15 mouse cellular contexts compared by ENCODE assay signal in the genomic region with DNA sequence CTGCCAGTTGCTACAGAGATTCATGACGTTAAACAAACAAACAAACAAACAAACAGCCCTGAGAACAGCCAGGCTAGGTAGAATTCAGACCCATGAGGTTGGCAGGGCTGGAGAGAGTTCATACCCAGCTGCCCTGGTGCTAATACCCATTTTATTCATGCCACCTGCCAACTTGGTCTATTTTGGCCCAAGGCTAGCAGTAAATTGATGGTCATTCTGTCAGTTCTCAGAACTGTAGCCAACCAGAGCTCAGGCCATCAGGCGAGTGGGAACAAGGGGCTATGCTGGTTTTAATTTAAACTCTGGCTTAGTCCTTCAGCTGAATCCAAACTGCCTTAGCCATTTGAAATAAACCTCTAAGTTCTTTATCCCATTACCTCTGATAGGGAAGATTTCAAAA. TPM values are rescaled to one million over a fixed set of nuclear protein-coding genes. Genes with fewer than 3 reads are reported as not detected.
DNase-seq lines count a peak whose midpoint lies in the region; ATAC-seq and TF ChIP-seq lines count a peak whose summit lies in the region.
"Had no signal": no experiment of that assay in that cellular context is flagged by ENCODE, and none has a peak within 500 bp of the region (broad histone marks: within the 10 kb centered on the region; RNA-seq: fewer than 3 reads in every experiment).

No protein-coding gene starts in this region.

- no peak overlapping the region for H3K4me2 ChIP-seq in hindbrain, embryonic 15.5 days
- H3K4me2 ChIP-seq in hindbrain, embryonic 12.5 days (replicated peaks), result no peak overlapping the region
- no peak overlapping the region for H3K4me2 ChIP-seq in midbrain, embryonic 16.5 days (ENCODE audit: low read length)
- H3K4me2 ChIP-seq in midbrain, embryonic 15.5 days, result no peak overlapping the region
- H3K4me2 ChIP-seq: midbrain, embryonic 11.5 days had no signal

- no peaks in the 10 kb centered on the region for H3K9me3 ChIP-seq in hindbrain, embryonic 15.5 days
- no peaks in the 10 kb centered on the region for H3K9me3 ChIP-seq in hindbrain, embryonic 12.5 days (replicated peaks)
- H3K9me3 ChIP-seq in midbrain, embryonic 16.5 days (replicated peaks; ENCODE audit: control insufficient read depth, low read length, poor library complexity, severe bottlenecking), result no peaks in the 10 kb centered on the region
- no peaks in the 10 kb centered on the region for H3K9me3 ChIP-seq in midbrain, embryonic 15.5 days
- H3K9me3 ChIP-seq: embryonic facial prominence, embryonic 10.5 days; heart, embryonic 10.5 days had no signal

- H3K4me1 ChIP-seq in hindbrain, embryonic 15.5 days (replicated peaks), result peaks cover 9% of the 10 kb centered on the region
- peaks cover 5% of the 10 kb centered on the region; the same call in 1 of the 2 replicates for H3K4me1 ChIP-seq in hindbrain, embryonic 12.5 days
- peaks cover 4% of the 10 kb centered on the region for H3K4me1 ChIP-seq in midbrain, embryonic 16.5 days (ENCODE audit: control insufficient read depth, insufficient read depth, low read length)
- H3K4me1 ChIP-seq in midbrain, embryonic 15.5 days, result 0 out of 2 replicates have a peak, but pooled peaks cover 4% of the 10 kb centered on the region
- H3K4me1 ChIP-seq in cerebellum, adult 2 months (ENCODE audit: control insufficient read depth, insufficient read depth, low read length), result peaks cover 15% of the 10 kb centered on the region

- peak; percentile 57 to 82 for DNase-seq in cerebellum, adult 2 months
- DNase-seq in fat pad, adult 2 months (ENCODE audit: extremely low read depth, low read depth, low spot score), result peak; percentile 85
- DNase-seq in Muller cell, postnatal 12 days (ENCODE audit: inconsistent ontology term), result no peak
- DNase-seq: heart, postnatal 36 days; lung, postnatal 14 days had no signal

- no peak overlapping the region for H3K4me3 ChIP-seq in hindbrain, embryonic 15.5 days
- no peak overlapping the region for H3K4me3 ChIP-seq in hindbrain, embryonic 12.5 days
- no peak overlapping the region for H3K4me3 ChIP-seq in midbrain, embryonic 16.5 days (ENCODE audit: low read depth, low read length)
- no peak overlapping the region for H3K4me3 ChIP-seq in midbrain, embryonic 15.5 days
- H3K4me3 ChIP-seq in cerebellum, adult 2 months (replicated peaks; ENCODE audit: insufficient read depth, low read depth, low read length), result no peak overlapping the region
- H3K4me3 ChIP-seq: embryonic facial prominence, embryonic 10.5 days; heart, embryonic 10.5 days had no signal

- WGBS in hindbrain, embryonic 15.5 days, result 61% methylated on average over 2 of the region's 2 CpGs
- 64% methylated on average over 2 of the region's 2 CpGs for WGBS in hindbrain, embryonic 12.5 days
- 76% methylated on average over 2 of the region's 2 CpGs for WGBS in midbrain, embryonic 16.5 days
- 69% methylated on average over 2 of the region's 2 CpGs for WGBS in midbrain, embryonic 15.5 days
- WGBS in cerebellum, adult 2 months, result 8% methylated on average over 2 of the region's 2 CpGs

- H3K36me3 ChIP-seq in hindbrain, embryonic 15.5 days, result no peaks in the 10 kb centered on the region
- no peaks in the 10 kb centered on the region for H3K36me3 ChIP-seq in hindbrain, embryonic 12.5 days
- H3K36me3 ChIP-seq in midbrain, embryonic 16.5 days (ENCODE audit: control insufficient read depth, insufficient read depth, low read length), result no peaks in the 10 kb centered on the region
- H3K36me3 ChIP-seq in midbrain, embryonic 15.5 days (replicated peaks), result no peaks in the 10 kb centered on the region
- H3K36me3 ChIP-seq: embryonic facial prominence, embryonic 10.5 days; heart, embryonic 10.5 days had no signal

- H3K27ac ChIP-seq in hindbrain, embryonic 15.5 days (replicated peaks), result 0 out of 2 replicates have a peak overlapping the region, but pooled peaks have one; percentile 30
- H3K27ac ChIP-seq in hindbrain, embryonic 12.5 days, result no peak overlapping the region
- H3K27ac ChIP-seq in midbrain, embryonic 16.5 days (ENCODE audit: low read length), result no peak overlapping the region
- no peak overlapping the region for H3K27ac ChIP-seq in midbrain, embryonic 15.5 days
- H3K27ac ChIP-seq in cerebellum, adult 2 months (ENCODE audit: insufficient read depth, low read length), result peak overlapping the region; percentile 32
- H3K27ac ChIP-seq: embryonic facial prominence, embryonic 10.5 days; heart, embryonic 10.5 days; kidney, postnatal 0 days; liver, embryonic 14.5 days had no signal

- no peak overlapping the region for H3K9ac ChIP-seq in hindbrain, embryonic 15.5 days
- H3K9ac ChIP-seq in hindbrain, embryonic 12.5 days, result no peak overlapping the region
- no peak overlapping the region for H3K9ac ChIP-seq in midbrain, embryonic 16.5 days (ENCODE audit: low read depth, low read length)
- no peak overlapping the region for H3K9ac ChIP-seq in midbrain, embryonic 15.5 days
- H3K9ac ChIP-seq: liver, embryonic 14.5 days had no signal

- no peak for TF ChIP-seq POLR2A in cerebellum, adult 2 months (IDR thresholded peaks at IDR 0.05; ENCODE audit: borderline replicate concordance, insufficient read depth, low read length)

- H3K27me3 ChIP-seq in hindbrain, embryonic 15.5 days, result no peaks in the 10 kb centered on the region
- no peaks in the 10 kb centered on the region for H3K27me3 ChIP-seq in hindbrain, embryonic 12.5 days
- H3K27me3 ChIP-seq in midbrain, embryonic 16.5 days (ENCODE audit: control insufficient read depth, insufficient read depth, low read depth, low read length), result no peaks in the 10 kb centered on the region
- H3K27me3 ChIP-seq in midbrain, embryonic 15.5 days (replicated peaks), result no peaks in the 10 kb centered on the region
- no peaks in the 10 kb centered on the region for H3K27me3 ChIP-seq in cerebellum, adult 2 months (ENCODE audit: control insufficient read depth, insufficient read depth, low read length)

- no peak for TF ChIP-seq CTCF in cerebellum, adult 2 months (IDR thresholded peaks at IDR 0.05; ENCODE audit: borderline replicate concordance, insufficient read depth, low read depth, low read length)

- ATAC-seq in hindbrain, embryonic 15.5 days (ENCODE audit: low FRiP score, low read depth), result no peak
- no peak for ATAC-seq in hindbrain, embryonic 12.5 days (ENCODE audit: low FRiP score)
- 0 out of 2 replicates have a peak, but pooled peaks have one; percentile 29 for ATAC-seq in midbrain, embryonic 16.5 days
- ATAC-seq in midbrain, embryonic 15.5 days (replicated peaks), result no peak
- ATAC-seq: activated CD4-positive, CD25-positive, alpha-beta regulatory T cell, adult 4 months had no signal

RNA-seq across cellular contexts. Expression of a gene that starts 48.5 kb away (rescaled TPM):
- 69.3 and 72.6 TPM in 2 replicates for polyA plus RNA-seq in hindbrain, embryonic 15.5 days (2015; fragmentation: Nextera tagmentation; extraction: Ambion mirVana)
- 62.9 and 63.0 TPM in 2 replicates for polyA plus RNA-seq in hindbrain, embryonic 12.5 days (2016; fragmentation: Nextera tagmentation; extraction: Ambion mirVana)
- polyA plus RNA-seq in midbrain, embryonic 16.5 days (2015; fragmentation: Nextera tagmentation; extraction: Ambion mirVana), result 58.4 and 61.3 TPM in 2 replicates
- polyA plus RNA-seq in midbrain, embryonic 15.5 days (2015; fragmentation: Nextera tagmentation; extraction: Ambion mirVana), result 57.1 and 58.8 TPM in 2 replicates
- 826 and 1,031 TPM in 2 replicates for polyA plus RNA-seq in cerebellum, adult 2 months (2012; rRNA removed)

Comparison
In these comparisons a context has a peak if more than half of its experiments do, and no peak if none do; other contexts are left out.
1. H3K27ac ChIP-seq: peak in hindbrain, embryonic 15.5 days (single experiment) and cerebellum, adult 2 months (single experiment); none in hindbrain, embryonic 12.5 days (single experiment), midbrain, embryonic 16.5 days (single experiment) and midbrain, embryonic 15.5 days (single experiment).
2. RNA of a gene that starts 48.5 kb away (polyA plus RNA-seq): 826 to 1,031 TPM in cerebellum, adult 2 months; 69.3 to 72.6 TPM in hindbrain, embryonic 15.5 days, 62.9 to 63.0 TPM in hindbrain, embryonic 12.5 days, 58.4 to 61.3 TPM in midbrain, embryonic 16.5 days and 57.1 to 58.8 TPM in midbrain, embryonic 15.5 days; every median in the first group is over 10 times any median in the second.